Mouse (Mus musculus) monocyte, adult 2 months (primary cell): Measurements from ENCODE around the gene Rag1.

Experiments
- DNase-seq, 2 experiments: peaks; one replicate each; pipeline ENCODE4 v3.0.0; 2022; ENCODE audit warnings: low spot score in 2 of 2, low read depth in 1 of 2

The Rag1 gene

GRCm38 (mm10) chr2:101649114-101649671, at the start of gene Rag1, which contains the start of gene B230118H07Rik:
TSS of gene Rag1 (minus strand) at chr2:101649501.
TSS of gene B230118H07Rik (minus strand) at chr2:101649532.
- no peak for DNase-seq

DNA sequence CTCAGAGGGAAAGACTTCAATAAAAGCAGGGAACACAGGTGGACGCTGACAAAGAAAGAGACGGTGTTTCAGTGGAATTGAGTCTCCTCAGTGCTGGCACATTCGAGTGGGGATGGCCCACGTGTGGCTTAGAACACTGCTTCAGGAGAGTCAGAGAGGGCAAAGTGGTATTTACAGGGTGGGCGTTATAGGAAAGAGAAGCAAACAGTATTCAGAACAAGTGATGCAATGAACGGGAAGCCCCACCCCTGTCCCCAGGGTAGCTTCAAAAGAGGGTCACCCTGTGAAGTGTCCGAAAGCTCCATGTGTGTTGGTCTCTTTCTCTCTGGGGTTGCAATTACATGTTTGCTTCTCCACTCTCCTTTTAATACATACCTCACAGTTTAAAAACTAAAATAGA, 46.3 kb upstream of the Rag1 start:
- DNase-seq: no peak

DNA sequence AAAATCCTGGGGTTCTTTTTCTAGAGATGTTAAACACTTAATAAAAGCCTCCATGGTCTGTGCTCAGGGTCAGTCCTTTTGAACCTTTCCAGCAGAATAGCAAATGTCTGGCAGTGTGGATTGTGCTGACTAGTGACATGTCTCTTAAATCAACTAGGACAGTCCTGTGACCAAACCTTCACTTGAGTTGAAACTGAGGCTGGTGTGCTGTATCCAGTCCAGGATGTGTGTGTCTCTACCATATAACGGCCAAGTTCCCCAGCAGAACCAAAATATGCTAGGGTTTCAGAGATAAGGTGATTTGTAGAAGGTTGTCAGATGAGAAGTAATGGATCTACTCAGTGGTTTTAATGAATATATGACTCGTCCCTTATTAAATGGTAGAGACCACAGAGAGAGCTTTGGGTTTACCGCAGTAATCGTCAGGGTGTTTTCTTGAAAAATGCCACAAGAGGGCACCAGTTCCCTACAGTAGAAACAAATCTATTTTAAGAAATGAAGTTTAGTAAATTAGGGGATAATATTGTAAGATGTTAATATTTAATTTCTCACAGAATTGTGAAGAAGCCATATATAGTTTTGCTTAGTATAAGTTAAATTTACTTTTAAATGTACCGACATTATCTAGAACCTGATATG, 44.4 kb upstream of the Rag1 start:
- DNase-seq: no peak

DNA sequence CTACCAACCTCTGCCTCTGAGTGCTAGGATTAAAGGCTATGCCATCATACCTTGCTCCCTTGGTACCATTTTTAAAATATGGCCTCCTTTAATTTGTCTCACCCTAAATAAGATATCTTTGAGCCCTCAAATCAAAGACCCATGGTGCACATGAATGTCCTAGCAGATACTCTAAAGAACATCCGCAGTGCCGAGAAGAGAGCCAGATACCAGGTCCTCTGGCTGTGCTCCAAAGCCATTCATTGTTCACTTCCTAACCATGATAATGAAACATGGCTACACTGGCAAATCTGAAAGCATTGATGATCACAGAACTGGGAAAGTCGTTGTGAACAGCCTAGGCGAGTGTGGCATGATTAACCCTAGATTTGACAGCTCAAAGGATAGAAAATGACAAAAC, 43.7 kb upstream of the Rag1 start:
- DNase-seq: no peak

- no peak for DNase-seq
Measured at GRCm38 (mm10) chr2:101690252-101690827, 41.0 kb upstream of the Rag1 start.

GRCm38 (mm10) chr2:101688011-101688410, 38.7 kb upstream of the Rag1 start:
- DNase-seq: no peak

DNA sequence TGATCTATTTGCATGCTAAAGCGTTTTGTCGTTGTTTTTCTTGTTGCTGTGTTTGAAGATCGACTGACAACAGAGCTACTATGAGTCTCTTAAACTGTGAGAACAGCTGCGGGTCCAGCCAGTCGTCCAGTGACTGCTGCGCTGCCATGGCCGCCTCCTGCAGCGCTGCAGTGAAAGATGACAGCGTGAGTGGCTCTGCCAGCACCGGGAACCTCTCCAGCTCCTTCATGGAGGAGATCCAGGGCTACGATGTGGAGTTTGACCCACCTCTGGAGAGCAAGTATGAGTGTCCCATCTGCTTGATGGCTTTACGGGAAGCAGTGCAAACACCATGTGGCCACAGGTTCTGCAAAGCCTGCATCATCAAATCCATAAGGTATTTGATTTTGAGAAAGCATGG, 35.1 kb upstream of the Rag1 start:
- no peak for DNase-seq

GRCm38 (mm10) chr2:101679164-101679784, 30.0 kb upstream of the Rag1 start:
- peak in 1 of 2 experiments; percentile 13 for DNase-seq

GRCm38 (mm10) chr2:101678236-101679021, 29.1 kb upstream of the Rag1 start, which contains the start of gene Traf6:
TSS of gene Traf6 (plus strand) at chr2:101678429.
- peak; percentile 71 to 80 for DNase-seq

GRCm38 (mm10) chr2:101673547-101673946, 24.2 kb upstream of the Rag1 start:
- no peak for DNase-seq

DNA sequence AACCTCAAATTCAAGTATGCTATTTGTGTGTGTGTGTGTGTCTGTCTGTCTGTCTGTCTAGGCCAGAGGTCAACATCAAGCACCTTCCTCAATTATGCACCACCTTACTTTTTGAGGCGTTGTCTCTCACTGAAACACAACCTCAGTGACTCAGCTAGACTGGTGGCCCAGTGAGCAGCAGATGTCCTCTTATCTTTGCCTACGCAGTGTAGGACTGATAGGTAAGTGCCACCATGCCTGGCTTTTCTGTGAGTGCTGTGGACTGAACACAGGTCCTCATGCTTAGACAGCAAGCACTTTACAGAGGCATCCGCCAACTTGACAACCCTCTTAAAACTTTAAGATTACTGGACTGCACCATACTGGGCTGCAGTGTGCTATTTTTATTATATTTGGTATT, 19.4 kb upstream of the Rag1 start:
- no peak for DNase-seq

DNA sequence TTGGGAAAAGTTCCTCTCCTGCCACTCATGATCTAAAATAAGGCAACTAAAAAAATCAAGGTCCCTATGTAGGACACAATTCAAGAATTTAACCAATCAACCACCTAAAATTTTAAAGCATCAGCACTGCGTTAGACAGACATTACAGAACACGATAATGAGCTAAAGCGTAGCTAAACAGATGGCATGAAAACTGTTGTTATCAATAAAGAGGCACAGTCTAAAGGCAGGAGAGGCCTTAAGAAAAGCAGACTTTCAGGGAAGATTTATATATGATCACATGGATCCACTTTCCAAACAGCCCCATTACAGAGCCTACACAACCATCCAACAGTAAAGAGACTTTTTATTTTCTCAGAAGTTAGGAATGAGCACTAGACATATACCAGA, 16.4 kb upstream of the Rag1 start:
- no peak for DNase-seq

GRCm38 (mm10) chr2:101665058-101665702, 15.9 kb upstream of the Rag1 start:
- DNase-seq: peak in 1 of 2 experiments; percentile 40

GRCm38 (mm10) chr2:101660536-101660935, 11.2 kb upstream of the Rag1 start:
- DNase-seq: no peak

GRCm38 (mm10) chr2:101652921-101653597, 3.8 kb upstream of the Rag1 start:
- DNase-seq: peak in 1 of 2 experiments; percentile 9

DNA sequence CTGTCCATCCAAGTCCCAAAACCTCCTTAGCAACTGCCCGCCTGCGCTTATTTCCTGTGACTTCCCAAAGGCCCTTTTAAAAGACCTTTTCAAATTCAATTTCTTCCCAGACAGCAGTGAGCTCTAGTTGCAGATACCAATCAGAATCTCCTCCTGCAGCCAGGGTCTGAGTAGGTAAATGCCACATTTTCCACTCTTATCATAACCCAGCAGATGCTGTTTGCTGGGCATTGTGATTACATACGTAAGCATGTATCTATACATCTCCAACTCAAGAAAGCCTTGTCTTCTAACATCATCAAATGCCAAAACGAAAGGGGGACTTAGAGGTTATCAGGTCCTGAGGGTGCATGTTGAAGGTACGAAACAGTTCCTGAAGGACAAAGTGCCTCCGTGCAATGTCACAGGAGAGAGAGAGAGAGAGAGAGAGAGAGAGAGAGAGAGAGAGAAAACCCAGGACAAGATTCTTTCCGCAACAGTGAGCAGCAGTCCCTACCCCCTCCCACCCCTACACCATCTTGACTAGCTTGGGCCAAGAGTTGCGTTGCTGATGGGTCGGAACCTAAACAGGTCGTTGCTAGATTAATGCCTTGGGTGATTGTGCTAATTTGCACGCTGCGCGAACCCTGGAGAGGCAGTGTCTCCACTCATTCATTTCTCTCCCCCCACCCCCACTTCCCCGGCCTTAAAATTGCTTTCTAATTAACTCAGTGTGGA, 3.1 kb upstream of the Rag1 start:
- no peak for DNase-seq

GRCm38 (mm10) chr2:101650446-101650845, 1.1 kb upstream of the Rag1 start:
- DNase-seq: no peak

GRCm38 (mm10) chr2:101648361-101648760, 940 bp downstream of the Rag1 start:
- no peak for DNase-seq

- no peak for DNase-seq
Measured at GRCm38 (mm10) chr2:101645841-101646240, 3.5 kb downstream of the Rag1 start.
